Mouse (Mus musculus) small intestine, adult 2 months (tissue): ENCODE results near the gene Higd1c.

Source experiments
- CTCF ChIP-seq: fragments of 200-500 bp; IDR thresholded peaks from 2 replicates; pipeline ENCODE4 v1.5.1; 2012; ENCODE audit warnings: low read depth, mild to moderate bottlenecking, control low read depth, inconsistent platforms, low read length, moderate library complexity, mixed read lengths; ENCODE audit not compliant: insufficient replicate concordance, insufficient read length; ENCODE audit errors: extremely low read depth
- POLR2A ChIP-seq: fragments of 200-500 bp; IDR thresholded peaks from 2 replicates; pipeline ENCODE4 v1.6.1; 2012; ENCODE audit warnings: low read depth, mild to moderate bottlenecking, control low read depth, inconsistent platforms, low read length, moderate library complexity

GRCm38 (mm10) chr15:100393016-100393415 is 28.7 kb downstream of the Higd1c start:
- TF ChIP-seq POLR2A (no peak), CTCF (no peak)
